Mouse (Mus musculus) midbrain, embryonic 14.5 days (tissue): ENCODE data around the gene Fam168b. TPM values are rescaled to one million over a fixed set of nuclear protein-coding genes. Genes with fewer than 3 reads are reported as not detected.

ENCODE experiments used
- ATAC-seq: fragments of 200-750 bp; cut with Nextera tagmentation; 2 replicates; pipeline ENCODE4 v1.8.0; 2017; ENCODE audit warnings: moderate number of reproducible peaks, moderate library complexity; ENCODE audit not compliant: low FRiP score, low TSS enrichment
- DNase-seq: peaks from one replicate; pipeline ENCODE4 v3.0.0-alpha.2; 2015
- H3K27ac ChIP-seq: fragments of 300-500 bp; sonication (generic); replicated peaks from 2 replicates; pipeline ENCODE4 v1.5.1; 2014; ENCODE audit warnings: mild to moderate bottlenecking, low read depth, low read length, moderate library complexity
- H3K27me3 ChIP-seq: fragments of 300-500 bp; sonication (generic); 2 replicates; pipeline ENCODE4 v1.6.1; 2014; ENCODE audit warnings: low read length, control low read depth, mixed read lengths; ENCODE audit not compliant: control insufficient read depth, insufficient read depth
- H3K36me3 ChIP-seq: fragments of 300-500 bp; sonication (generic); 2 replicates; pipeline ENCODE4 v1.6.1; 2014; ENCODE audit warnings: low read length, control low read depth; ENCODE audit not compliant: control insufficient read depth, insufficient read depth
- H3K4me1 ChIP-seq: fragments of 300-500 bp; sonication (generic); 2 replicates; pipeline ENCODE4 v1.6.1; 2014; ENCODE audit warnings: mild to moderate bottlenecking, antibody characterized with exemption, low read length, control low read depth; ENCODE audit not compliant: control insufficient read depth, insufficient read depth
- H3K4me2 ChIP-seq: fragments of 300-500 bp; sonication (generic); 2 replicates; pipeline ENCODE4 v1.6.1; 2014; ENCODE audit warnings: mild to moderate bottlenecking, low read length, moderate library complexity
- H3K4me3 ChIP-seq: fragments of 300-500 bp; sonication (generic); replicated peaks from 2 replicates; pipeline ENCODE4 v1.5.1; 2014; ENCODE audit warnings: low read depth, low read length
- H3K9ac ChIP-seq: fragments of 300-500 bp; sonication (generic); replicated peaks from 2 replicates; pipeline ENCODE4 v1.6.1; 2014; ENCODE audit warnings: mild to moderate bottlenecking, low read length, moderate library complexity
- H3K9me3 ChIP-seq: fragments of 300-500 bp; sonication (generic); 2 replicates; pipeline ENCODE4 v1.6.1; 2016; ENCODE audit warnings: low read length, control low read depth, mixed read lengths; ENCODE audit not compliant: control insufficient read depth
- WGBS: fragments of 180-500 bp; shearing (Covaris S2); extraction: QIAGEN DNeasy Blood & Tissue Kit; methylation state at CpG from one replicate; pipeline ENCODE4 v1.1.7; 2014; 5-methylcytosine and 5-hydroxymethylcytosine counted together
- polyA plus RNA-seq: library from polyadenylated mRNA; unstranded; fragments of >200 nt; fragmentation: Nextera tagmentation; extraction: Ambion mirVana; gene quantifications from 2 replicates; pipeline ENCODE4 v1.2.1, GENCODE M21; 2014

The Fam168b gene
- polyA plus RNA-seq, 1 experiment from 2014 or later, result 131 TPM

DNA sequence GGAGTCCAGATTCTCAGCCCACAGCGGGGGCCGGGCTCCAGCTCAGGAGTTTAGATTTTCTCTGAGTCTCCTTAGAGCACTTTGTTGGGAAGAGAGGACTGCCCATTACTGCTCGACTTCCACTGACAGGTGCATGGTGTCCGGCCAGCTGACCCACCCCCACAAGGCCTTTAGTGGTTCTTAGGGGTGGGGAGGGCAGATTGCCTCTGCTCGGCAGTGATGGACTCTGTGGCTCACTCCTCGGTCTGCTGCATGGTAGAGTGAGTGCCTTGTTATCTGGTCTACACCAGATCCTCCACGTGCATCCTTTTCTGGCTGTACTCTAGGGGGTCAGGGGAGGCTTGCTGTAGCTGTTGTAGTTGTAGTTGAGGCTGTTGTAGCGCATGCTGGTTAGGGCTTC lies 25.5 kb upstream of the Fam168b start:
- H3K4me3 ChIP-seq, result no peak overlapping the region
- no peaks in the 10 kb centered on the region for H3K27me3 ChIP-seq
- no peaks in the 10 kb centered on the region for H3K4me1 ChIP-seq
- no peak overlapping the region for H3K4me2 ChIP-seq
- DNase-seq (no peak), ATAC-seq (no peak)
- no peak overlapping the region for H3K9ac ChIP-seq
- H3K9me3 ChIP-seq, result no peaks in the 10 kb centered on the region
- H3K36me3 ChIP-seq, result peaks cover 79% of the 10 kb centered on the region
- WGBS, result 93% methylated on average over 8 of the region's 8 CpGs
- no peak overlapping the region for H3K27ac ChIP-seq

DNA sequence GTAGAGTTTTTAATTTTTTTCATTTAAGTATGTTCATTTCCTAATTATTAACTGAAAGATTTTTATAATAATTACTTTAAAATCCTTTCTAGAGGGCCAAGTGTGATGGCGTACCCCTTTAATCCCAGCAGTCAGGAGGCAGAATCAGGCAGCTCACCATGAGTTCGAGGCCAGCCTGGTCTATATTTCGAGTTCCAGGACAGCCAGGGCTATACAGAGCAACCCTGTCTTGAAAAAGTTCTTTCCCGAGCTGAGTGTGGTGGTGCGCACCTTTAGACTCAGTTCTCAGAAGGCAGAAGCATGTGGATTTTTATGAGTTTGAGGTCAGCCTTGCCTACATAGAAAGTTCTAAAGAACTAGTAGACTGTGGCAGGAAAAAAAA lies 24.7 kb upstream of the Fam168b start:
- Histone ChIP-seq H3K27me3 (no peaks in the 10 kb centered on the region), H3K4me2 (no peak overlapping the region), H3K4me1 (no peaks in the 10 kb centered on the region), H3K36me3 (peaks cover 79% of the 10 kb centered on the region), H3K9ac (no peak overlapping the region), H3K27ac (no peak overlapping the region), H3K4me3 (no peak overlapping the region), H3K9me3 (no peaks in the 10 kb centered on the region)
- 93% methylated on average over 5 of the region's 5 CpGs for WGBS
- ATAC-seq, result no peak
- DNase-seq, result no peak

DNA sequence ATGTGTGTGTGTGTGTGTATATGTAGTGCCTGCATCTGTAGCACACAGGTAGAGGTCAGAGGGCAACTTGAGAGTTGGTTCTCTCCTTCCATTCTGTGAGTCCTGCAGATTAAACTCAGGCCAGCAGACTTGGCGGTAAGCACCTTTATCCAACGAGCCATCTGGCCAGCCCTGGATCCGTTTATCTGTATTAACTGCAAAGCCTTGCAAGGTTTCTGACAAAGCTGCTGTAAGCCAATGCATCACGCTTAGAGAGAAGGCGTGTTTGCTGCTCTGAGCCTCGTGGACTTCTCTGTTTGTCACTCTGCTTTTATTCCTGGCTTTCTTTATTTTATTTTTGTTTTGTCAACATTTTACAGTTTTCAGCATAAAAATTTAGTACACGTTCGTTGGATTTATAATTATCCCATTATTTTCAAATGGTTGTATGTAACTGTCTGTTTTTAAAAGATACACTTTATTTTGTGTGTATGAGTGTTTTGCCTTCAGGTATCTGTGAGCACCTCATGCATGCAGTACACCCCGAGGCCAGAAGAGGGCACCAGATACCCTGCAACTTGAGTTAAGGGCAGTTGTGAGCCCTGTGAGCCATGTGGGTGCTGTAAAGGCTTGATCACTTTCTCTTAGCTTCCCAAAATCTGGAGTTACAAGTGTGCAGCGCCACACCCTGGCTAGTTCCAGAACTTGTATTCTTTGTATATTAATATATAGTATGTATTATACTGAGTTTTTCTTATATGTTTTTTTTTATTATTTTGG lies 24.1 kb upstream of the Fam168b start:
- ATAC-seq (peak; percentile 58; the same call in 1 of the 2 replicates), DNase-seq (peak; percentile 89)
- WGBS, result 57% methylated on average over 10 of the region's 10 CpGs

DNA sequence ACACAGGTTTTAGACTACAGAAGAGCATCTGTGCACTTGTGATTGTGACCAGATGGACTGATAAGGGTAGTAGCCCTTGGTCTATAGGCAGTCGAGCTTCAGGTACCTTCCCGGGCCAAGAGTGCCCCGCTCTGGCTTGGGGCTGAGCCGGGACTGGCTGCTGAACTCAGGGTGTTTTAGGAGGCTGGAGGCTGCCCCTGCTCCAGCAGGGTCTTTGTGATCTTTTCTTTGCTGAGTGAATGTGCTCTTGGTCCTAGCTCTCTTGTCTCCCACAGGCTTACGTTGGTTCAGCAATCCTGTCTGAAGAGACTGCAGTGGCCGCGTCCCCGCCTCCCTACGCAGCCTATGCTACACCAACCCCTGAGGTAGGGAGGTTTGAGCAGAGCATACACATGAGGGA lies 23.0 kb upstream of the Fam168b start:
- no peak for DNase-seq
- Histone ChIP-seq H3K4me1 (no peaks in the 10 kb centered on the region), H3K27me3 (no peaks in the 10 kb centered on the region), H3K9ac (no peak overlapping the region), H3K27ac (no peak overlapping the region), H3K36me3 (peaks cover 72% of the 10 kb centered on the region), H3K4me3 (no peak overlapping the region), H3K4me2 (no peak overlapping the region), H3K9me3 (no peaks in the 10 kb centered on the region)
- WGBS, result 80% methylated on average over 9 of the region's 9 CpGs
- no peak for ATAC-seq

More for the DNA sequence above, 24.1 kb upstream of the Fam168b start:
- H3K9ac ChIP-seq, result no peak overlapping the region
- H3K27me3 ChIP-seq, result no peaks in the 10 kb centered on the region
- peaks cover 79% of the 10 kb centered on the region for H3K36me3 ChIP-seq
- H3K27ac ChIP-seq, result no peak overlapping the region
- H3K4me1 ChIP-seq, result no peaks in the 10 kb centered on the region
- H3K4me3 ChIP-seq, result no peak overlapping the region
- no peaks in the 10 kb centered on the region for H3K9me3 ChIP-seq
- H3K4me2 ChIP-seq, result no peak overlapping the region

DNA sequence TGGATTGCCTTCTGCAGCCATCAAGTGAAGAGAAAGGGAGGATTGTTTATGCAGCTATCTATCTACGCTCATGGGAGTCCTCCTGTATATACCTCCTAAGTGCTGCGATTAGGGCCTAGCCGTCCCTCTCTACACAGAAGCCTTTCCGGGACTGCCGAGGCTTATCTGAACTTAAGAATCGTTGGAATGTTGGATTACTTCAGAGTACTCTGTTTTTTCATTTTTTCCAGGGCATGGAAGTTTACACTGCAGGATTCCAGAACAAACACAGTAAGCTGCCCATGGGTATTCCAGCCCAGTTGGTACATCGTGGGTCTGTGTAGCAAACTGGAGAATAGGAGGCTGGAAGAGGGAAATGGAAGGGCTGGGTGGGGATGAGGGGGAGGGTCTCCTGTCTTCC lies 21.4 kb upstream of the Fam168b start:
- peaks cover 62% of the 10 kb centered on the region for H3K36me3 ChIP-seq
- WGBS, result 87% methylated on average over 7 of the region's 7 CpGs

DNA sequence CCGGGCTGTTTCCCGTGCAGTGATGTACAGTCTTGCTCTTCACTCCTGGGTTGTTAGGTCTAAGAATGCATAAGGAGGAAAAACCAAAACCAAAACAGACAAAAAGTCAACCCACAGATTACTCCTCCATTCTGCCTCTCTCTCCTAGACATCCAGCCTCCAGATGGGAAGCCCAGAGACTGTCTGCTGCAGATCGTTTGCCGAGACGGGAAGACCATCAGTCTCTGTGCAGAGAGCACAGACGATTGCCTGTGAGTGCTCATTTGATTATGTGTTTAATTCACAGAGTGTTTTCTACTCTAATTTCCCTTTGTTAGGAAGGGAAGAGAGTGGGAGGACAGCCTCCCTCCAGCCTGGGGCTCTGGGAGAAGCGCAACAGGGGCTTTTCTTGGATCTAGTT lies 20.5 kb upstream of the Fam168b start:
- no peaks in the 10 kb centered on the region for H3K9me3 ChIP-seq
- no peak for ATAC-seq

More for the DNA sequence above, 21.4 kb upstream of the Fam168b start:
- H3K4me1 ChIP-seq, result no peaks in the 10 kb centered on the region
- ATAC-seq (no peak), DNase-seq (no peak)
- H3K4me2 ChIP-seq, result no peak overlapping the region
- H3K27ac ChIP-seq, result no peak overlapping the region
- no peak overlapping the region for H3K4me3 ChIP-seq
- H3K27me3 ChIP-seq, result no peaks in the 10 kb centered on the region
- no peak overlapping the region for H3K9ac ChIP-seq
- no peaks in the 10 kb centered on the region for H3K9me3 ChIP-seq

DNA sequence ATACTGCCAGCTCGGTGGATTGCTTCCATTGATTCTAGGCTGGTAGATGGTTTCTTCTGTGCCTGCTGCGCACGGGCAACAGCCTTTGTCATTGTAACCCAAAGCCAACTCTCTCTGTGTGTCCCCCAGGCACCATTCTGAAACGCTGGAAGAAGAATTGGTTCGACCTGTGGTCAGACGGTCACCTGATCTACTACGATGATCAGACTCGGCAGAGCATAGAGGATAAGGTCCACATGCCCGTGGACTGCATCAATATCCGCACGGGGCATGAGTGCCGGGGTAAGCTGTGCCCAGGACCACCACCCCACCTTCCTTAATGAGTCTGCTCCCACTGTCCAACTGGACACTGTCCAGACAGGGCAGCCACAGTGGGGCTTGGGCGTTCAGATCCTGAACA lies 20.0 kb upstream of the Fam168b start:
- WGBS, result 96% methylated on average over 13 of the region's 13 CpGs

More for the DNA sequence above, 20.5 kb upstream of the Fam168b start:
- no peak for DNase-seq
- Histone ChIP-seq H3K4me3 (no peak overlapping the region), H3K27ac (no peak overlapping the region), H3K9ac (no peak overlapping the region), H3K4me2 (no peak overlapping the region), H3K27me3 (no peaks in the 10 kb centered on the region), H3K4me1 (no peaks in the 10 kb centered on the region), H3K36me3 (peaks cover 53% of the 10 kb centered on the region)
- 97% methylated on average over 7 of the region's 7 CpGs for WGBS

DNA sequence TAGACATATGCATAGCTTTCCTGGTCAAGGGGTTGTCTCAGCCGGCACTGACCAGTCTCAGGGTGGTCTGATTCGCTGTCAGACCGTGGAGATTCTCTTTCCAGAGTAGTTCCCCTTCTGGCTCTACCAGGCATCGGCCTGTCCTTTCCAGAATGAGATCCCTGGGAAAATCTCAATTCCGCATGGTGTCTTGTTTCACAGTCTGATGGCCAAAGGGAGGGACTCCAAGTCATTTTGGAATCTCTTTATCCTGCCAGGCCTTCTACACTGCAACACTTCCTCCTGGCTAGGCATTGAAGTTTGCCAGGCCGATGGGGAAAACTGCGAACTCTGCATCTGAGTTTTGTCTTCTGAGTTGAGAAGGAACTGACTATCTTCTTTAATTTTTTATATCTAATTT lies 17.3 kb upstream of the Fam168b start:
- DNase-seq (no peak), ATAC-seq (no peak)
- Histone ChIP-seq H3K9me3 (no peaks in the 10 kb centered on the region), H3K4me2 (no peak overlapping the region), H3K4me3 (no peak overlapping the region), H3K36me3 (peaks cover 34% of the 10 kb centered on the region), H3K27ac (no peak overlapping the region), H3K27me3 (no peaks in the 10 kb centered on the region), H3K4me1 (no peaks in the 10 kb centered on the region), H3K9ac (no peak overlapping the region)
- WGBS, result 89% methylated on average over 7 of the region's 7 CpGs

More for the DNA sequence above, 20.0 kb upstream of the Fam168b start:
- no peak overlapping the region for H3K27ac ChIP-seq
- H3K4me2 ChIP-seq, result no peak overlapping the region
- ATAC-seq, result no peak
- H3K4me1 ChIP-seq, result no peaks in the 10 kb centered on the region
- DNase-seq, result no peak
- H3K27me3 ChIP-seq, result no peaks in the 10 kb centered on the region
- H3K9ac ChIP-seq, result no peak overlapping the region
- H3K36me3 ChIP-seq, result peaks cover 49% of the 10 kb centered on the region
- H3K9me3 ChIP-seq, result no peaks in the 10 kb centered on the region
- no peak overlapping the region for H3K4me3 ChIP-seq

DNA sequence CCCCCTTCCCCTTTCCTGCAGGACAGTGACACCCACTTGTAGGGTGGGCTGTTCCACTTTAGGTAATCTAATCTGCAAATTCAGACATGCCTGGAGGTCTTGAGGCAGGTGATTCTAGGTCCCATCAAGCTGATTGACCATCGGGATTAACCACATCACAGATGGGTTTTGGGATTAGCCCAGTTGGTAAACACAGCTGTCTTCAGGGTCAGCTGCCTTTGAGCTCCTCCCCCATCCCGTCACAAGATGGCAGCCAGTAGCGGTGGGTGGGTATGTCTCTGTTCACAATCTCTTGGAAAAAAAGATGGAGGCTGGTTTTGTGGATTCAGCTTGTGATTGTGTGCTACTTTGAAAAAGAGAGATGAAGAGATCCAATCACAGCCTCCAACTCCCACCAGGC lies 16.9 kb upstream of the Fam168b start:
- H3K27me3 ChIP-seq, result no peaks in the 10 kb centered on the region
- no peak overlapping the region for H3K9ac ChIP-seq
- H3K9me3 ChIP-seq, result no peaks in the 10 kb centered on the region
- no peak overlapping the region for H3K4me3 ChIP-seq
- no peak overlapping the region for H3K27ac ChIP-seq
- ATAC-seq (no peak), DNase-seq (no peak)
- WGBS, result 78% methylated on average over 3 of the region's 3 CpGs
- peaks cover 30% of the 10 kb centered on the region for H3K36me3 ChIP-seq
- H3K4me2 ChIP-seq, result no peak overlapping the region
- H3K4me1 ChIP-seq, result no peaks in the 10 kb centered on the region
